ENCODE assay signal across 9 mouse cellular contexts in the genomic region with DNA sequence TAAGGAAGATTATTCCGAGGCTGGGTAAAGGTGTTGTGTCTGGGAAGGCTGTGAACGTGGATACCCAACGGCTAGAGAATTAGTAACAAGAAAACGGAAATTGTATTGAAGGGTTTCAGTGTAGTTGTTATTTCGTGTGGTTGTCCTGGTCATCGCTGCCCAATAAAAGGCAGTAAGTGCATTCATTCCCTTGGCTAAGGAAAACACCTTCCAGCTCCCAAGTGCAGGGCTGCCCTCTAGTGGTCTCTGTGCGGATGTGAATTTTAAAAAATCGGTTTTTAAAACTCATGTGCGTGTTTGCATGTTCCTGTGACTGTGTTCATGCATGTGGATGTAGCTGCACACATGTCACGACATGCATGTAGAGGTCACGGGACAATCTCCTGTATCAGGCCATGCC.
DNase-seq lines count a peak whose midpoint lies in the region; ATAC-seq lines count a peak whose summit lies in the region.
"Had no signal": no experiment of that assay in that cellular context is flagged by ENCODE, and none has a peak within 500 bp of the region (broad histone marks: within the 10 kb centered on the region; RNA-seq: fewer than 3 reads in every experiment).

No protein-coding gene starts in this region.

- peak; percentile 60 to 83 for DNase-seq in heart, adult 18-20 months
- DNase-seq in urinary bladder, adult 18-20 months (ENCODE audit: low spot score in 2 of 2), result peak; percentile 16 to 23
- no peak for DNase-seq in urinary bladder, postnatal 4 days (ENCODE audit: low spot score in 2 of 2)
- peak; percentile 79 to 84 for DNase-seq in cerebellum, postnatal 10 days
- DNase-seq in mesoderm, embryonic 11.5 days (ENCODE audit: low read depth, low spot score), result peak; percentile 68
- DNase-seq in urinary bladder, postnatal 36 days (ENCODE audit: low spot score in 2 of 2), result peak; percentile 10 to 54

- WGBS in heart, embryonic 11.5 days (ENCODE audit: insufficient replicate concordance), result 30% methylated on average over 11 of the region's 11 CpGs
- WGBS in hindbrain, embryonic 16.5 days, result 27% methylated on average over 11 of the region's 11 CpGs

- no peak overlapping the region for H3K9ac ChIP-seq in heart, embryonic 11.5 days (ENCODE audit: low read depth, low read length)
- H3K9ac ChIP-seq in hindbrain, embryonic 16.5 days (ENCODE audit: low read depth, low read length), result no peak overlapping the region; the same call in 1 of the 2 replicates
- H3K9ac ChIP-seq: limb, embryonic 13.5 days had no signal

- no peaks in the 10 kb centered on the region for H3K36me3 ChIP-seq in heart, embryonic 11.5 days (ENCODE audit: control insufficient read depth, insufficient read depth, low read length)
- no peaks in the 10 kb centered on the region for H3K36me3 ChIP-seq in hindbrain, embryonic 16.5 days (ENCODE audit: control insufficient read depth, insufficient read depth, low read length)
- H3K36me3 ChIP-seq: limb, embryonic 13.5 days had no signal

- H3K9me3 ChIP-seq in heart, embryonic 11.5 days (replicated peaks; ENCODE audit: control insufficient read depth, low read length), result no peaks in the 10 kb centered on the region
- no peaks in the 10 kb centered on the region for H3K9me3 ChIP-seq in hindbrain, embryonic 16.5 days (ENCODE audit: control insufficient read depth, low read length)

- no peaks in the 10 kb centered on the region; the same call in 1 of the 2 replicates for H3K4me1 ChIP-seq in heart, embryonic 11.5 days (ENCODE audit: control insufficient read depth, insufficient read depth, low read length)
- H3K4me1 ChIP-seq in hindbrain, embryonic 16.5 days (ENCODE audit: control insufficient read depth, insufficient read depth, low read depth, low read length), result no peaks in the 10 kb centered on the region; the same call in none of the 2 replicates
- H3K4me1 ChIP-seq: limb, embryonic 13.5 days had no signal

- no peak overlapping the region for H3K4me3 ChIP-seq in heart, embryonic 11.5 days (ENCODE audit: low read depth, low read length)
- no peak overlapping the region for H3K4me3 ChIP-seq in hindbrain, embryonic 16.5 days (ENCODE audit: low read length)
- H3K4me3 ChIP-seq: limb, embryonic 13.5 days had no signal

- no peak overlapping the region for H3K4me2 ChIP-seq in heart, embryonic 11.5 days
- H3K4me2 ChIP-seq in hindbrain, embryonic 16.5 days (ENCODE audit: low read length), result no peak overlapping the region
- H3K4me2 ChIP-seq: limb, embryonic 13.5 days had no signal

- ATAC-seq in heart, embryonic 11.5 days (replicated peaks; ENCODE audit: insufficient number of reproducible peaks, low FRiP score, low TSS enrichment), result no peak
- peak; percentile 38; the same call in 1 of the 2 replicates for ATAC-seq in hindbrain, embryonic 16.5 days

- no peaks in the 10 kb centered on the region for H3K27me3 ChIP-seq in heart, embryonic 11.5 days (ENCODE audit: control insufficient read depth, insufficient read depth, low read length)
- H3K27me3 ChIP-seq in hindbrain, embryonic 16.5 days (replicated peaks; ENCODE audit: control insufficient read depth, insufficient read depth, low read length), result no peaks in the 10 kb centered on the region
- H3K27me3 ChIP-seq: limb, embryonic 13.5 days had no signal

- H3K27ac ChIP-seq in heart, embryonic 11.5 days (ENCODE audit: low read depth, low read length), result no peak overlapping the region
- no peak overlapping the region for H3K27ac ChIP-seq in hindbrain, embryonic 16.5 days (ENCODE audit: low read depth, low read length)
- H3K27ac ChIP-seq: limb, embryonic 13.5 days had no signal

Comparison
In these comparisons a context has a peak if more than half of its experiments do, and no peak if none do; other contexts are left out.
1. DNase-seq: peak in heart, adult 18-20 months (2 of 2), urinary bladder, adult 18-20 months (2 of 2), cerebellum, postnatal 10 days (2 of 2), mesoderm, embryonic 11.5 days (single experiment) and urinary bladder, postnatal 36 days (2 of 2); none in urinary bladder, postnatal 4 days (0 of 2).